Mouse (Mus musculus): ENCODE measurements around the gene Ldlr. TPM values are rescaled to one million over a fixed set of nuclear protein-coding genes. Genes with fewer than 3 reads are reported as not detected.
A peak's percentile ranks its signal among the peaks of the same experiment; 100 is the strongest.
"Not testable (repeated sequence)": the region's sequence is repeated elsewhere in the genome, so short reads cannot be mapped to it uniquely, and the experiment has no call there.

Gene Ldlr
- polyA plus RNA-seq, 1 experiment from 2014 or later = 22.1 TPM

DNA sequence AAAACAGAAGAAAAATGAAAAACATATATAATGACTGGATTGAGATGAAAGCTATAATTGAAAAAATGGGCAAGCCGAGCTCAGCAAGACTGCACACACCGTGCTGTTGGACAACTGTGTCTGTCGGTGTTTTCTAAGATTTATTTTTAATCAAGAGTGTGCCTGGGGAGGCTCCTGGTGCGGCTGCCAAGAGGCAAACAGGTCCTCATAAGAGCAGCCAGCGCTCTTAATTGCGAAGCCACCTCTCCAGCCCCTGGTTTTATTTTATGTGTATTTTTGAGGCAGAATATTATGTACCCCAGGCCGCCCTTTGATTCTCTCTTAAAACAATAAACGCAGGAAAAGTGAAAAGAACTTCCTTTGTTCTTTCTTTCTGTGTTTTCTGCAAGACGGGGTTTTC is 65.0 kb downstream of the Ldlr start:
- ATAC-seq (ENCODE audit: low FRiP score) = no peak
- no peaks in the 10 kb centered on the region for H3K36me3 ChIP-seq (ENCODE audit: control insufficient read depth, insufficient read depth, low read length)
- WGBS = 81% methylated on average over 9 of the region's 9 CpGs
- H3K4me2 ChIP-seq = no peak overlapping the region
- no peak overlapping the region for H3K9ac ChIP-seq (ENCODE audit: low read length)
- H3K27me3 ChIP-seq (ENCODE audit: control insufficient read depth, insufficient read depth, low read length) = no peaks in the 10 kb centered on the region
- H3K4me1 ChIP-seq (ENCODE audit: control insufficient read depth, insufficient read depth, low read length) = no peaks in the 10 kb centered on the region
- no peak overlapping the region for H3K4me3 ChIP-seq (ENCODE audit: low read depth, low read length)
- DNase-seq (ENCODE audit: low spot score, missing footprints) = peak; percentile 68
- no peak overlapping the region for H3K27ac ChIP-seq (ENCODE audit: low read depth, low read length)
- H3K9me3 ChIP-seq (ENCODE audit: control insufficient read depth, low read length) = no peaks in the 10 kb centered on the region

DNA sequence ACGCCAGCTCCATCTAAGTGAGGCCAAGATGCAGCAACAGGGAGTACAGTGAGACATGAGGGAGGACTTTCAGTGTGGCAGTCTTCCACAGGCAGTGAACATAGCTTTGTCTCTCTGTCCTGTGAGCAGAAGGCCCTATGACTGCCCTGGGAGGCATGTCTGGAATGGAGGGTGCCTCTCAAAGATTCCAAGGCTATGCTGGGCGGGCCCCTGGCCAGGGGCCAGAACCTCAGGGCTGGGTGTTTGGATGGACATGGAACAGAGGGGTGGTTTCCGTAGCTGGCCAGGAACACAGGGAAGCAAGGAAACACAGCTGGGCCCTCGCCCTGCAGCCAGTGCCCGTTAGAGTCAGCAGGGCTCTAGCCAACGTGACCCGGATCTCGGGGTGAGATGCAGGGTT is 68.6 kb downstream of the Ldlr start:
- 90% methylated on average over 8 of the region's 8 CpGs for WGBS
- no peaks in the 10 kb centered on the region; the same call in 1 of the 2 replicates for H3K36me3 ChIP-seq (ENCODE audit: control insufficient read depth, insufficient read depth, low read length)
- H3K27ac ChIP-seq (ENCODE audit: low read depth, low read length) = no peak overlapping the region
- no peaks in the 10 kb centered on the region for H3K9me3 ChIP-seq (ENCODE audit: control insufficient read depth, low read length)
- H3K4me3 ChIP-seq (ENCODE audit: low read depth, low read length) = no peak overlapping the region
- DNase-seq (ENCODE audit: low spot score, missing footprints) = peak; percentile 66
- no peak overlapping the region for H3K4me2 ChIP-seq
- H3K4me1 ChIP-seq (ENCODE audit: control insufficient read depth, insufficient read depth, low read length) = peaks cover 4% of the 10 kb centered on the region; the same call in 1 of the 2 replicates
- ATAC-seq (ENCODE audit: low FRiP score) = no peak
- H3K9ac ChIP-seq (ENCODE audit: low read length) = no peak overlapping the region
- H3K27me3 ChIP-seq (ENCODE audit: control insufficient read depth, insufficient read depth, low read length) = no peaks in the 10 kb centered on the region

DNA sequence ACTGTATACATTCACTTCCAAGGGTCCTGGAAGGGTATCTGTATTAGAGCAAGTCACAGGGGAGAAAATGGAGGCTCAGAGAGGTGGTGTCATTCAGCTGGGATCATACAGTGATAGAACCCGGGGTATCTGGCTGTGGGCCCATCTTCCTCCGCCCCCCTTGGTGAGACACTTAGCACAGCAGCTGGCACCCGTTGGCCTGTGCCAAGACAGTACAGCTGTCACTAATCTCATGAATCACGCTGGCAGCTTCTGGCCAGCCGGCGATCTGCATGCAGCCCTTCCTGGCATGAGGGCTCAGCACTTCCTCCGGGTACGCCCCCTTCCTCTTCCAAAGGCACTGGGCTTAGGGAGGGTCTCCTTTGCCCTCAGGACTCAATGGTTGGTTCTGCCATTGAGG is 69.4 kb downstream of the Ldlr start:
- Histone ChIP-seq H3K36me3 (ENCODE audit: control insufficient read depth, insufficient read depth, low read length) (no peaks in the 10 kb centered on the region; the same call in 1 of the 2 replicates), H3K27ac (ENCODE audit: low read depth, low read length) (no peak overlapping the region), H3K9me3 (ENCODE audit: control insufficient read depth, low read length) (no peaks in the 10 kb centered on the region), H3K4me1 (ENCODE audit: control insufficient read depth, insufficient read depth, low read length) (peaks cover 4% of the 10 kb centered on the region; the same call in 1 of the 2 replicates), H3K4me2 (no peak overlapping the region), H3K4me3 (ENCODE audit: low read depth, low read length) (no peak overlapping the region), H3K27me3 (ENCODE audit: control insufficient read depth, insufficient read depth, low read length) (no peaks in the 10 kb centered on the region), H3K9ac (ENCODE audit: low read length) (no peak overlapping the region)
- peak; percentile 56 for DNase-seq (ENCODE audit: low spot score, missing footprints)
- WGBS = 88% methylated on average over 8 of the region's 8 CpGs
- ATAC-seq (ENCODE audit: low FRiP score) = no peak

DNA sequence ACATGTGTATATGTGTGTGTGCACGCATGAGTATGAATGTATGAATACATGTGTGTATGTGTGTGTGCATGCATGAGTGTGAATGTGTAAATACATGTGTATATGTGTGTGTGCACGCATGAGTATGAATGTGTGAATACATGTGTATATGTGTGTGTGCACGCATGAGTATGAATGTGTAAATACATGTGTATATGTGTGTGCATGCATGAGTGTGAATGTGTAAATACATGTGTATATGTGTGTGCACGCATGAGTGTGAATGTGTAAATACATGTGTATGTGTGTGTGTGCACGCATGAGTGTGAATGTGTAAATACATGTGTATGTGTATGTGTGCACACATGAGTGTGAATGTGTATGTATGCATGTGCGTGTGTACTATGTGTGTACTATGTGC is 70.2 kb downstream of the Ldlr start:
- H3K4me3 ChIP-seq (ENCODE audit: low read depth, low read length); H3K4me1 ChIP-seq (ENCODE audit: control insufficient read depth, insufficient read depth, low read length); H3K4me2 ChIP-seq; ATAC-seq (ENCODE audit: low FRiP score); DNase-seq (ENCODE audit: low spot score, missing footprints); H3K27me3 ChIP-seq (ENCODE audit: control insufficient read depth, insufficient read depth, low read length); H3K9me3 ChIP-seq (ENCODE audit: control insufficient read depth, low read length); H3K9ac ChIP-seq (ENCODE audit: low read length); H3K36me3 ChIP-seq (ENCODE audit: control insufficient read depth, insufficient read depth, low read length); H3K27ac ChIP-seq (ENCODE audit: low read depth, low read length): not testable (repeated sequence)
- 93% methylated on average over 6 of the region's 6 CpGs for WGBS

DNA sequence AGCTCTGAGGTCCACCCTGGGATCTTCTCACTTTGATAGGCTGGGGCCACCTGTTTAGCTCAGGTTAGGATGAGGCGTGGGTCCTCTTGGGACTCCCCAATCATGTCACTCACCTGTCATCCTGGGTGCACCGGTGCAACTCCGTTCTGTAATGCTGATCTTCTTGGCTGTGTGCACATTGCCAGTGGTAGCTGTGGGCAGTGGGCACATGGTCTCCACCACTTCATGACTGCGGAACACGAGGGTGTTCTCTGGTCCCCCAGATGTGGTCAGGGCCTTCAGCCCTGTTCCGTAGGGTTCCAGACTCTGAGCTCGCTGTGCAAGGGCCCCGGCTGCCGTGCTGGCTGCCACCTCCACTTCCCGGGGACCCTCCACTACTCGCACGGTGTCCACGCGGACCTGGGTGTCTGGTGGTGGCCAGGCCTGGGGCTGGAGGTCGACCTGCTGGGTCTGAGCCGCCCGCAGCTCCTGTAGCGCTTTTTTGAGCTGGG is 71.1 kb downstream of the Ldlr start:
- Histone ChIP-seq H3K4me1 (ENCODE audit: control insufficient read depth, insufficient read depth, low read length) (peaks cover 7% of the 10 kb centered on the region; the same call in 1 of the 2 replicates), H3K4me3 (ENCODE audit: low read depth, low read length) (no peak overlapping the region), H3K27me3 (ENCODE audit: control insufficient read depth, insufficient read depth, low read length) (no peaks in the 10 kb centered on the region), H3K27ac (ENCODE audit: low read depth, low read length) (no peak overlapping the region), H3K9ac (ENCODE audit: low read length) (no peak overlapping the region), H3K9me3 (ENCODE audit: control insufficient read depth, low read length) (no peaks in the 10 kb centered on the region), H3K36me3 (ENCODE audit: control insufficient read depth, insufficient read depth, low read length) (no peaks in the 10 kb centered on the region; the same call in 1 of the 2 replicates), H3K4me2 (no peak overlapping the region)
- 94% methylated on average over 18 of the region's 18 CpGs for WGBS
- DNase-seq (ENCODE audit: low spot score, missing footprints) (peak; percentile 64), ATAC-seq (ENCODE audit: low FRiP score) (no peak)

DNA sequence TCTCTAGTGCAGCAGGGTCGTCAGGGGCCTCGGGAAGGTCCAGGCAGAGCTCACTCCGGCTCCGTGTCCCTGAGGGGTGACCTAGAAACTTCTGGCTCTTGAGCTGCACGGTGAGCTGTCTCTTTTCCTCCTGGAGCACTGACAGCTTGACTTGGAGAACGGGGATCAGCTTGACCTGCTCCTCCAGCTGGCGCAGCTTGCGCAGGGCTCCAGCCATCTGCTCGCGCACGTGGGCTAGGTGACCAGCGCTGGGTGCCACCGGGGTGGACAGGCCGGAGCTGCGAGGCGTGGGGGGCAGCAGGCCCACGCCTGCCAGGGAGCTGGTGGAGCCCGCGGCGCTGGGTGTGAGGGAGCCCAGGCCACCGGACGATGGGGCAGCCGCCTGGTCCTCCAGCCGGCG is 71.6 kb downstream of the Ldlr start:
- no peak for ATAC-seq (ENCODE audit: low FRiP score)
- 95% methylated on average over 25 of the region's 25 CpGs for WGBS

DNA sequence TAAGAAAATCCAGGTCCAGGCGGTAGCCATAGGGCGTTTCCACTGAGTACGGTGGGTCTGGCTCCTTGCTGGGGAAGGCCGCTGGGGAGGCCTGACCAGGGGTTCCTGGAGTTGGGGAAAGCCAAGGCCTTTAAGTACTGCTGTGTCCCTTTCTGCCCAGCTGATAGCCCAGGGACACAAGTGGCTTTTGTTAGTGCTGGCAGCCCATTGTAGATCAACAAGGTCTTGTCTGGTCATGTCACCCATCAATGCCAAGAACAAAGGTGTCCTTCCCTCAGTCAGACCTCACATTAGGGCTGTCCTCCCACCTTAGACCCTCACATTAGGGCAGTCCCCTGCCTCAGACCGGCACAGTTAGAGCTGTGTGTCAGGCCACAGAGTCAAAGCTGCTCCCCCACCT is 72.3 kb downstream of the Ldlr start:
- WGBS = 80% methylated on average over 5 of the region's 5 CpGs
- H3K9ac ChIP-seq (ENCODE audit: low read length) = no peak overlapping the region
- DNase-seq (ENCODE audit: low spot score, missing footprints) = peak; percentile 79
- peaks cover 7% of the 10 kb centered on the region; the same call in 1 of the 2 replicates for H3K4me1 ChIP-seq (ENCODE audit: control insufficient read depth, insufficient read depth, low read length)
- no peaks in the 10 kb centered on the region for H3K27me3 ChIP-seq (ENCODE audit: control insufficient read depth, insufficient read depth, low read length)
- no peaks in the 10 kb centered on the region; the same call in 1 of the 2 replicates for H3K36me3 ChIP-seq (ENCODE audit: control insufficient read depth, insufficient read depth, low read length)
- H3K27ac ChIP-seq (ENCODE audit: low read depth, low read length) = no peak overlapping the region
- no peaks in the 10 kb centered on the region for H3K9me3 ChIP-seq (ENCODE audit: control insufficient read depth, low read length)
- no peak for ATAC-seq (ENCODE audit: low FRiP score)
- H3K4me2 ChIP-seq = no peak overlapping the region
- H3K4me3 ChIP-seq (ENCODE audit: low read depth, low read length) = no peak overlapping the region

More for the DNA sequence above, 71.6 kb downstream of the Ldlr start:
- H3K4me3 ChIP-seq (ENCODE audit: low read depth, low read length) = no peak overlapping the region
- H3K27ac ChIP-seq (ENCODE audit: low read depth, low read length) = no peak overlapping the region
- no peak for DNase-seq (ENCODE audit: low spot score, missing footprints)
- no peak overlapping the region for H3K4me2 ChIP-seq
- H3K9me3 ChIP-seq (ENCODE audit: control insufficient read depth, low read length) = no peaks in the 10 kb centered on the region
- H3K9ac ChIP-seq (ENCODE audit: low read length) = no peak overlapping the region
- H3K4me1 ChIP-seq (ENCODE audit: control insufficient read depth, insufficient read depth, low read length) = peaks cover 7% of the 10 kb centered on the region; the same call in 1 of the 2 replicates
- H3K27me3 ChIP-seq (ENCODE audit: control insufficient read depth, insufficient read depth, low read length) = no peaks in the 10 kb centered on the region
- no peaks in the 10 kb centered on the region; the same call in 1 of the 2 replicates for H3K36me3 ChIP-seq (ENCODE audit: control insufficient read depth, insufficient read depth, low read length)

DNA sequence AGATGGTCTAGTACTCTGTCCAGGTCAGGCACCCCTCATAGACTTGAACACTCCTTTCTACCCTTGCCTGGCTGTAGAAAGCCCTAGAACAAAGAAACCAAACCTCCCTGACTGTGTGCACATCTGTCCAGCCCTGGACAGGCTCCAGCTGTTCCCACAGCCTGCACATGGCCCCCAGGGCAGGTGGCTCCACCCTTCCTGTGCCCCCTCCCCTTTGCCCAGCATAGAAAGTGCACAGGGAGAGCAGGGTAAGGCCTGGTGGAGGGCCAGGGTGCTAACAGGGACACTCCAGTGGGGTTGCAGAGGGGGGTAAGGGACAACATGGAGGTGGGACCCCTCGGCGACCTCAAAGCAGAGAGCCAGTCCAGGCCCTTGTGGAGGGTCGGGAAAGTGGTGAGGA is 73.0 kb downstream of the Ldlr start:
- ATAC-seq (ENCODE audit: low FRiP score) (no peak), DNase-seq (ENCODE audit: low spot score, missing footprints) (peak; percentile 80)
- no peak overlapping the region for H3K4me3 ChIP-seq (ENCODE audit: low read depth, low read length)
- 0 out of 2 replicates have a peak overlapping the region, but pooled peaks have one; percentile 25 for H3K9ac ChIP-seq (ENCODE audit: low read length)
- WGBS = 68% methylated on average over 3 of the region's 3 CpGs
- no peak overlapping the region for H3K27ac ChIP-seq (ENCODE audit: low read depth, low read length)
- H3K36me3 ChIP-seq (ENCODE audit: control insufficient read depth, insufficient read depth, low read length) = no peaks in the 10 kb centered on the region; the same call in 1 of the 2 replicates
- H3K27me3 ChIP-seq (ENCODE audit: control insufficient read depth, insufficient read depth, low read length) = no peaks in the 10 kb centered on the region
- no peaks in the 10 kb centered on the region for H3K9me3 ChIP-seq (ENCODE audit: control insufficient read depth, low read length)
- H3K4me2 ChIP-seq = no peak overlapping the region
- H3K4me1 ChIP-seq (ENCODE audit: control insufficient read depth, insufficient read depth, low read length) = peaks cover 7% of the 10 kb centered on the region; the same call in 1 of the 2 replicates

DNA sequence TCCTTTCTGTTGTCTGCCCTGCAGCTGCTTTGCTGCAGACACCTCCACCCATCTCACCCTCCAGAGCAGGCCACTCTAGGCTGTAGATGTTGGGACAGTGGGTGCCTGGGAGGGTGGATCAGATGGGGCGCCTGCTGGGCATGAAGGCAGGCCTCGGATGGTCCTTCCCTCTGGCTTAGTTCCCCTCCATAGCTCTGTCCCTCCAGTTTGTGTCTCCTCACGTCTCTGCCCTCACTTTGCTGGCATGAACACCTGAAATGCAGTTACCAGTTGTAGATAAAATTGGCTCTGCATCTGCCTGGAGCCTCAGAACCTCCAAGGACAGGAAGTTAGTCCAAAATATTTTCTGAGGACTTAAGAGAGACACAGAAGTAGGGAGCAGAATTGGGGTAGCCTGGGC is 73.6 kb downstream of the Ldlr start:
- no peaks in the 10 kb centered on the region for H3K9me3 ChIP-seq (ENCODE audit: control insufficient read depth, low read length)
- H3K4me1 ChIP-seq (ENCODE audit: control insufficient read depth, insufficient read depth, low read length) = peaks cover 7% of the 10 kb centered on the region; the same call in 1 of the 2 replicates
- ATAC-seq (ENCODE audit: low FRiP score) = no peak
- no peaks in the 10 kb centered on the region for H3K27me3 ChIP-seq (ENCODE audit: control insufficient read depth, insufficient read depth, low read length)
- no peak overlapping the region for H3K9ac ChIP-seq (ENCODE audit: low read length)
- H3K36me3 ChIP-seq (ENCODE audit: control insufficient read depth, insufficient read depth, low read length) = no peaks in the 10 kb centered on the region; the same call in 1 of the 2 replicates
- H3K4me2 ChIP-seq = no peak overlapping the region; the same call in 1 of the 2 replicates
- WGBS = 75% methylated on average over 3 of the region's 3 CpGs
- H3K27ac ChIP-seq (ENCODE audit: low read depth, low read length) = no peak overlapping the region
- no peak overlapping the region for H3K4me3 ChIP-seq (ENCODE audit: low read depth, low read length)
- peak; percentile 80 for DNase-seq (ENCODE audit: low spot score, missing footprints)
